Mouse (Mus musculus) forebrain, embryonic 11.5 days (tissue): ENCODE results near the gene Fam229b. TPM values are rescaled to one million over a fixed set of nuclear protein-coding genes. Genes with fewer than 3 reads are reported as not detected.

Experiments used
- ATAC-seq: fragments of 200-750 bp; cut with Nextera tagmentation; replicated peaks from 2 replicates; pipeline ENCODE4 v1.8.0; 2017; ENCODE audit warnings: moderate TSS enrichment; ENCODE audit not compliant: low FRiP score
- DNase-seq: peaks from one replicate; pipeline ENCODE4 v3.0.0-alpha.2; 2017; ENCODE audit warnings: low spot score
- H3K27ac ChIP-seq: fragments of 300-500 bp; sonication (generic); 2 replicates; pipeline ENCODE4 v1.5.1; 2014; ENCODE audit warnings: low read depth, low read length
- H3K27me3 ChIP-seq: fragments of 300-500 bp; sonication (generic); 2 replicates; pipeline ENCODE4 v1.6.1; 2014; ENCODE audit warnings: mild to moderate bottlenecking, low read length, mixed read lengths; ENCODE audit not compliant: control insufficient read depth, insufficient read depth
- H3K36me3 ChIP-seq: fragments of 300-500 bp; sonication (generic); 2 replicates; pipeline ENCODE4 v1.6.1; 2014; ENCODE audit warnings: mild to moderate bottlenecking, low read length, moderate library complexity, mixed read lengths; ENCODE audit not compliant: control insufficient read depth, insufficient read depth
- H3K4me1 ChIP-seq: fragments of 300-500 bp; sonication (generic); replicated peaks from 2 replicates; pipeline ENCODE4 v1.6.1; 2014; ENCODE audit warnings: low read length, mixed read lengths; ENCODE audit not compliant: control insufficient read depth, insufficient read depth
- H3K4me2 ChIP-seq: fragments of 300-500 bp; sonication (generic); 2 replicates; pipeline ENCODE4 v1.6.1; 2014; ENCODE audit warnings: low read depth, mild to moderate bottlenecking, low read length, moderate library complexity, mixed read lengths; ENCODE audit not compliant: severe bottlenecking
- H3K4me3 ChIP-seq: fragments of 300-500 bp; sonication (generic); 2 replicates; pipeline ENCODE4 v1.5.1; 2014; ENCODE audit warnings: low read depth, low read length
- H3K9ac ChIP-seq: fragments of 300-500 bp; sonication (generic); 2 replicates; pipeline ENCODE4 v1.6.1; 2014; ENCODE audit warnings: low read length
- H3K9me3 ChIP-seq: fragments of 300-500 bp; sonication (generic); 2 replicates; pipeline ENCODE4 v1.6.1; 2016; ENCODE audit warnings: low read length, mixed read lengths; ENCODE audit not compliant: control insufficient read depth
- WGBS: fragments of 180-500 bp; shearing (Covaris S2); extraction: QIAGEN DNeasy Blood & Tissue Kit; methylation state at CpG from one replicate; pipeline ENCODE4 v1.1.7; 2014; 5-methylcytosine and 5-hydroxymethylcytosine counted together
- polyA plus RNA-seq: library from polyadenylated mRNA; unstranded; fragments of >200 nt; fragmentation: Nextera tagmentation; extraction: Ambion mirVana; gene quantifications from 2 replicates; pipeline ENCODE4 v1.2.1, GENCODE M21; 2014

Fam229b gene
- polyA plus RNA-seq, 1 experiment from 2014 or later: 12.5 TPM

DNA sequence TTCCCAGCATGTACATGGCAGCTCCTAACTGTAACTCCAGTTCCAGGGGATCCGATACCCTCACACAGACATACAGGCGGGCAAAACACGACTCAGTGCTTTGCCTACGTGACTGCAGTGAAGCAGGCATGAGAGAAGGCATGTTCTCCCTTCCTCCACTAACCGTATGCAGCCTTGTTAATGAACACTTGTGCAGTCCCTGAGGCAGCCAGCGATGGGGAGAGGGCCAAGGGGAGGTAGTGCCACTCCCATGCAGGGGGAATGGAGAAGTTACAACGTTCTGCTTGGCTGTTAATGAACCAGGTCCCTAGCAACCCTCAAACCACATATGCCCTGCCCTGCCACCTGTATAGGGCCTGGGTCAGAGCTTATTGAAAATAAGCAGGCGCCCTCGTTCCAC, 35.9 kb upstream of the Fam229b start:
- peaks cover 4% of the 10 kb centered on the region; the same call in 1 of the 2 replicates for H3K27me3 ChIP-seq
- H3K36me3 ChIP-seq: no peaks in the 10 kb centered on the region
- 49% methylated on average over 9 of the region's 9 CpGs for WGBS
- no peak overlapping the region for H3K4me3 ChIP-seq
- no peak overlapping the region for H3K27ac ChIP-seq
- H3K4me2 ChIP-seq: peak overlapping the region; percentile 28; the same call in 1 of the 2 replicates
- DNase-seq: no peak
- H3K4me1 ChIP-seq: peaks cover 5% of the 10 kb centered on the region
- no peaks in the 10 kb centered on the region for H3K9me3 ChIP-seq
- no peak overlapping the region for H3K9ac ChIP-seq
- no peak for ATAC-seq

- DNase-seq (no peak), ATAC-seq (no peak)
- H3K4me2 ChIP-seq: no peak overlapping the region
- H3K4me1 ChIP-seq: peaks cover 5% of the 10 kb centered on the region
- H3K9me3 ChIP-seq: no peaks in the 10 kb centered on the region
- no peak overlapping the region for H3K27ac ChIP-seq
- H3K36me3 ChIP-seq: no peaks in the 10 kb centered on the region
- 88% methylated on average over 11 of the region's 11 CpGs for WGBS
- peaks cover 4% of the 10 kb centered on the region; the same call in 1 of the 2 replicates for H3K27me3 ChIP-seq
- no peak overlapping the region for H3K4me3 ChIP-seq
- H3K9ac ChIP-seq: no peak overlapping the region
These were observed 33.9 kb upstream of the Fam229b start for GRCm38 (mm10) chr10:39167611-39168010.

GRCm38 (mm10) chr10:39165632-39166115, 32.0 kb upstream of the Fam229b start:
- Histone ChIP-seq H3K9ac (peak overlapping the region; percentile 37; the same call in 1 of the 2 replicates), H3K4me2 (peak overlapping the region; percentile 29; the same call in 1 of the 2 replicates)

DNA sequence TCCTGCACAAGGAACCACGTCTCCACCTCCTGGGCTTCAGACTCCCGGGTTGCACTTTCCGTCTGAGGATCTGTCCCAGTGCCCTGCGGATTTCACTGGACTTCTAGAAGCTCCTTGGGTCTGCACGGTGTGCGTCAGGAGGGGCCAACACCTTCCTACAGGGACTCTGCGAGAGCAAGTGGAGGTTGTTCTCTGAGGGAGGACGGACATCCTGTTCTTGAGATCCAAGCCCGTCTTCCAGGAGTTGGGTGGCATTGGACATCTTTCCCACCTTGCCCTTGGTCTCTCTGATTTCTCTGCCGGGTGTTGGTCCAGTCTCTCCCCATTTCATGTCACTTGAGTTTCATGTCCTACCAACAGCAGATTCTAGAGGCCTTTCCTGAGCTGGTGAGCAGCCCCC, 30.0 kb upstream of the Fam229b start, which contains the start of gene Ccn6:
Gene Ccn6, minus strand, starts transcription at position 101 of the 400 bp plus-strand sequence.
- Histone ChIP-seq H3K4me1 (no peaks in the 10 kb centered on the region; the same call in 1 of the 2 replicates), H3K4me3 (no peak within 1 kb of the TSS), H3K27ac (no peak within 1 kb of the TSS), H3K36me3 (no peaks in the 10 kb centered on the region), H3K9ac (no peak within 1 kb of the TSS), H3K4me2 (no peak within 1 kb of the TSS), H3K27me3 (no peaks in the 10 kb centered on the region), H3K9me3 (no peaks in the 10 kb centered on the region)
- no peak for ATAC-seq
- WGBS: 92% methylated on average over 10 of the region's 10 CpGs
- DNase-seq: no peak

More at GRCm38 (mm10) chr10:39165632-39166115, 32.0 kb upstream of the Fam229b start:
- ATAC-seq: no peak
- Histone ChIP-seq H3K4me1 (peaks cover under 1% of the 10 kb centered on the region; the same call in 1 of the 2 replicates), H3K36me3 (no peaks in the 10 kb centered on the region), H3K27ac (no peak overlapping the region), H3K27me3 (peaks cover 4% of the 10 kb centered on the region; the same call in 1 of the 2 replicates), H3K9me3 (no peaks in the 10 kb centered on the region), H3K4me3 (no peak overlapping the region)
- no peak for DNase-seq
- 29% methylated on average over 11 of the region's 11 CpGs for WGBS

- Histone ChIP-seq H3K27ac (no peak overlapping the region), H3K9ac (no peak overlapping the region), H3K36me3 (no peaks in the 10 kb centered on the region), H3K9me3 (no peaks in the 10 kb centered on the region), H3K27me3 (no peaks in the 10 kb centered on the region), H3K4me3 (no peak overlapping the region), H3K4me1 (no peaks in the 10 kb centered on the region; the same call in 1 of the 2 replicates), H3K4me2 (no peak overlapping the region)
- 64% methylated on average over 18 of the region's 18 CpGs for WGBS
- DNase-seq (no peak), ATAC-seq (no peak)
These were observed 29.2 kb upstream of the Fam229b start for GRCm38 (mm10) chr10:39162666-39163484.

- no peak for DNase-seq
- Histone ChIP-seq H3K4me3 (no peak overlapping the region), H3K27ac (no peak overlapping the region), H3K27me3 (no peaks in the 10 kb centered on the region), H3K4me1 (no peaks in the 10 kb centered on the region; the same call in 1 of the 2 replicates), H3K36me3 (no peaks in the 10 kb centered on the region), H3K9ac (no peak overlapping the region), H3K9me3 (no peaks in the 10 kb centered on the region), H3K4me2 (no peak overlapping the region)
- ATAC-seq: no peak
- WGBS: 89% methylated on average over 1 of the region's 1 CpGs
These were observed 27.7 kb upstream of the Fam229b start for GRCm38 (mm10) chr10:39161406-39161805.

DNA sequence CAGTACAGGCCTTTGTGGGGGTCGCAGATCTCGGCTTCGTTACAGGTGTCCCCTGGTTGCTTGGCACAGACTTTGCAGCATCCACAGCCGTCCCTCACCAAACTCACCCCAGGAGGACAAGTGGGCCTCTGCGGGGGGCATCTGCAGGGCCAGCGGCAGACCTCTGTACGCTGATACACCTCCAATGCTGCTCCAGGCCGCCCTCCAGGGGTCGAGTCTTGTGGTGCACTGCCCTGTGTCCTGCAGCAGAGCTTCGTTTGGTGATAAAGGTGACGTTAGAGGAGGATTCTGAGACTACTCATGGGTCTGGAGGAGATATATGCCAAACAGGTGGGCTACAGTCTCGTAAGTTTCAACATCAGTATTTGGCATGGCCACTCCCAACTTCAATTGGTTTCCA, 24.6 kb upstream of the Fam229b start:
- no peak overlapping the region for H3K4me2 ChIP-seq
- DNase-seq (no peak), ATAC-seq (no peak)
- no peak overlapping the region for H3K4me3 ChIP-seq
- no peak overlapping the region for H3K9ac ChIP-seq
- H3K4me1 ChIP-seq: no peaks in the 10 kb centered on the region
- H3K27me3 ChIP-seq: no peaks in the 10 kb centered on the region
- H3K36me3 ChIP-seq: no peaks in the 10 kb centered on the region
- WGBS: 52% methylated on average over 12 of the region's 12 CpGs
- H3K9me3 ChIP-seq: no peaks in the 10 kb centered on the region
- no peak overlapping the region for H3K27ac ChIP-seq

- no peak for ATAC-seq
- Histone ChIP-seq H3K9ac (no peak overlapping the region), H3K27me3 (no peaks in the 10 kb centered on the region), H3K4me1 (no peaks in the 10 kb centered on the region), H3K27ac (no peak overlapping the region), H3K9me3 (no peaks in the 10 kb centered on the region), H3K4me2 (no peak overlapping the region), H3K4me3 (no peak overlapping the region), H3K36me3 (no peaks in the 10 kb centered on the region)
- no peak for DNase-seq
- 93% methylated on average over 1 of the region's 1 CpGs for whole genome bisulfite sequencing
These were observed 23.6 kb upstream of the Fam229b start for GRCm38 (mm10) chr10:39157321-39157720.
